9 mouse cellular contexts compared by ENCODE assay signal in the genomic region with DNA sequence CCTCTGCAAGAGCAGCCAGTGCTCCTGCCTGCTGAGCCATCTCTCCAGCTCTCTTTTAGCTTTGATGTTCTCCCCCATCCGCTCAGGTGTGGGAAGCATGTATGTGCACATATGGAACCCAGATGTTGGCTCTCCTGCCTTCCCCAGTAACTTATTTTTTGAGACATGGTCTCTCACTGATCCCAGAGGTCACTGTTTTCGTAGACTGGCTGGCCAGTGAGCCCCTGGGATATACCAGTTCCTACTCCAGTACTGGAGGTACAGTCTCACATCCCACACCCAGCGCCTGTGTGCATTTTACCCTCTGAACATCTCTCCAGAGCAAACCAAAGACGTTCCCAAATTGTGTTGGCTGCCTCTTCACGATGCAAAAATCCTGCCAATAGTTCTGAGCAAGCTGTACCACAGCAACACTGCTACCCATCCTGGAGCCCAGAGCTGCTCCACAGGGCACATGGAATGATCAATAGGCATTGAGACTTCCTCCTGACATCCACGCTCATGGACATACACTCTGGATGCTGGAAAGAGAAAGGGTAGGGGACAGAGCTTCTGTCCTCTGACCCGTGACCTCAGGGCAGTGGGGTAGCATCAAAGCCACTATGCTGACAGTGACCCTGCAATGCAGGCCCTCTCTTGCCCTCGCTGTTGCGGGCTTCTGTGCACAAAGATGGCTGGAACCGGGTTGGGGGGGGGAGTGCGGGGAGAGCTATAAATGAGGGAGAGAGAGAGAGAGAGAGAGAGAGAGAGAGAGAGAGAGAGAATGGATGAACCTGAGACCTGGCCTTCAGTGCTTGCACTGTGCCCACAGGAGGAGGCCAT.
DNase-seq lines count a peak whose midpoint lies in the region; ATAC-seq lines count a peak whose summit lies in the region.
"Had no signal": no experiment of that assay in that cellular context is flagged by ENCODE, and none has a peak within 500 bp of the region (broad histone marks: within the 10 kb centered on the region; RNA-seq: fewer than 3 reads in every experiment).

No protein-coding gene starts in this region.

- H3K9ac ChIP-seq in midbrain, embryonic 11.5 days (ENCODE audit: low read length) = peak overlapping the region; percentile 45
- H3K9ac ChIP-seq: kidney, embryonic 15.5 days had no signal

- H3K27me3 ChIP-seq in midbrain, embryonic 11.5 days (ENCODE audit: control insufficient read depth, insufficient read depth, low read length) = no peaks in the 10 kb centered on the region
- H3K27me3 ChIP-seq: kidney, embryonic 15.5 days had no signal

- H3K4me2 ChIP-seq in midbrain, embryonic 11.5 days = peak overlapping the region; percentile 29; the same call in 1 of the 2 replicates

- H3K27ac ChIP-seq in midbrain, embryonic 11.5 days (ENCODE audit: low read depth, low read length) = peak overlapping the region; percentile 98
- H3K27ac ChIP-seq: kidney, embryonic 15.5 days had no signal

- peak; percentile 67 for ATAC-seq in midbrain, embryonic 11.5 days (ENCODE audit: low FRiP score)

- H3K9me3 ChIP-seq in midbrain, embryonic 11.5 days (ENCODE audit: control insufficient read depth, low read length) = no peaks in the 10 kb centered on the region
- H3K9me3 ChIP-seq: kidney, embryonic 15.5 days had no signal

- 23% methylated on average over 11 of the region's 11 CpGs for WGBS in midbrain, embryonic 11.5 days

- peak; percentile 24 for DNase-seq in retina, postnatal 1 day
- DNase-seq in retina, embryonic 14.5 days (ENCODE audit: low spot score) = no peak
- peak; percentile 63 for DNase-seq in layer of hippocampus, adult 9-11 months
- peak; percentile 96 for DNase-seq in midbrain, embryonic 11.5 days (ENCODE audit: low spot score, missing footprints)
- no peak for DNase-seq in spleen, postnatal 36 days (ENCODE audit: low spot score in 2 of 2)
- DNase-seq in adrenal gland, postnatal 14 days = no peak
- DNase-seq in thymus, postnatal 4 days = no peak
- no peak for DNase-seq in gastrocnemius, postnatal 14 days

- no peaks in the 10 kb centered on the region for H3K36me3 ChIP-seq in midbrain, embryonic 11.5 days (ENCODE audit: control insufficient read depth, insufficient read depth, low read length)
- H3K36me3 ChIP-seq: kidney, embryonic 15.5 days had no signal

- intact Hi-C loops in gastrocnemius, postnatal 14 days (cut with DNase I; ENCODE audit: low total_unique reads) = no loop called here

- no peak overlapping the region for H3K4me3 ChIP-seq in midbrain, embryonic 11.5 days (ENCODE audit: low read depth, low read length)
- H3K4me3 ChIP-seq: kidney, embryonic 15.5 days had no signal

- peaks cover 61% of the 10 kb centered on the region for H3K4me1 ChIP-seq in midbrain, embryonic 11.5 days (ENCODE audit: control insufficient read depth, insufficient read depth, low read length)

Comparison
In these comparisons a context has a peak if more than half of its experiments do, and no peak if none do; other contexts are left out.
1. DNase-seq: peak in retina, postnatal 1 day (single experiment), layer of hippocampus, adult 9-11 months (single experiment) and midbrain, embryonic 11.5 days (single experiment); none in retina, embryonic 14.5 days (single experiment), spleen, postnatal 36 days (0 of 2), adrenal gland, postnatal 14 days (single experiment), thymus, postnatal 4 days (single experiment) and gastrocnemius, postnatal 14 days (single experiment).